ENCODE assay signal across 14 mouse cellular contexts in the genomic region with DNA sequence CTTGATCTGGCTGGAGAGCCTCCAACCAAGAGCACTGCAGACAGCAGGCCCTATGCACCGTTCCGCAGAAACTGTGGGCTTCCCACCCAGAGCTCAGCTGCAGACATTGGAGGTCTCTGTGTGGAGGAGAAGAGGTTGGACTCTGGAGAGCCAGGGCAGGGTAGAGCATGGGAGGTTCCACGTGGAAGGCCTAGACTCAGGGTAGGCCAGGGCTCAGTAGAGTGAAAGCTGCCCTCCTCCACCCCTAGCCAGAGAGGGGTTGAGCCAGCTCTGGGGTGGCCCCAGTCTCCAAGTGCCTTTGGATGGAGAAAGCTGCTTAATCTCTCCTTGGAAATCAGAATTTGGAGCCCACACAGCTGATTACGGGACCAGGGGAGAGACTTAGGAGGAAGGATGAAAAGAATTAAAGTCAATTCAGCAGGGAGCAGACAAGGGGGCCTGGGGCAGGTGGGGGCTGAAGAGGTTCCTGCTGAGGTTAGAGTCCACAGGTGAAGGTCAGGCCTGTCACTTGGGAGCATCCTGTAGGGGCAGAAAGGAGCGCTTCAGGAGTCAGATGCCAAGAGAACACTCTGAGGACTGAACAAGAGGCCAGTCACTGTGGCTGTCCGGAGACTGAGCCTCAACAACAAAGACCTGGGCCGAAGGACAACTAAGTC. TPM values are rescaled to one million over a fixed set of nuclear protein-coding genes. Genes with fewer than 3 reads are reported as not detected.
DNase-seq lines count a peak whose midpoint lies in the region; ATAC-seq and TF ChIP-seq lines count a peak whose summit lies in the region.
"Had no signal": no experiment of that assay in that cellular context is flagged by ENCODE, and none has a peak within 500 bp of the region (broad histone marks: within the 10 kb centered on the region; RNA-seq: fewer than 3 reads in every experiment).

No protein-coding gene starts in this region.

- DNase-seq in gastrocnemius, adult 2 months, result no peak
- no peak for DNase-seq in gastrocnemius, adult 18-20 months (ENCODE audit: low spot score)
- no peak for DNase-seq in kidney, postnatal 0 days (ENCODE audit: low spot score)
- no peak for DNase-seq in kidney, postnatal 10 days
- DNase-seq in spleen, postnatal 36 days (ENCODE audit: low spot score in 2 of 2), result no peak
- DNase-seq in frontal cortex, postnatal 36 days (ENCODE audit: low spot score in 2 of 2), result no peak
- DNase-seq: adrenal gland, postnatal 25 days; B cell, adult 2 months; cerebellum, adult 18-20 months had no signal

- H3K36me3 ChIP-seq in kidney, postnatal 0 days (ENCODE audit: insufficient read depth, low read length), result no peaks in the 10 kb centered on the region
- H3K36me3 ChIP-seq in embryonic facial prominence, embryonic 13.5 days, result no peaks in the 10 kb centered on the region
- H3K36me3 ChIP-seq in limb, embryonic 12.5 days, result no peaks in the 10 kb centered on the region

- peak overlapping the region; percentile 51 for H3K27ac ChIP-seq in gastrocnemius, adult 2 months
- peak overlapping the region; percentile 63; the same call in 1 of the 2 replicates for H3K27ac ChIP-seq in kidney, postnatal 0 days
- H3K27ac ChIP-seq in embryonic facial prominence, embryonic 13.5 days, result peak overlapping the region; percentile 95
- peak overlapping the region; percentile 80 for H3K27ac ChIP-seq in limb, embryonic 12.5 days

- H3K9ac ChIP-seq in kidney, postnatal 0 days (ENCODE audit: low read depth, low read length), result no peak overlapping the region
- H3K9ac ChIP-seq in embryonic facial prominence, embryonic 13.5 days, result 0 out of 2 replicates have a peak overlapping the region, but pooled peaks have one; percentile 51
- H3K9ac ChIP-seq in limb, embryonic 12.5 days (replicated peaks), result no peak overlapping the region

- no peaks in the 10 kb centered on the region for H3K9me3 ChIP-seq in kidney, postnatal 0 days (replicated peaks; ENCODE audit: low read length)
- H3K9me3 ChIP-seq in embryonic facial prominence, embryonic 13.5 days, result no peaks in the 10 kb centered on the region
- H3K9me3 ChIP-seq in limb, embryonic 12.5 days, result no peaks in the 10 kb centered on the region

- H3K4me2 ChIP-seq in kidney, postnatal 0 days (ENCODE audit: low read length), result no peak overlapping the region
- peak overlapping the region; percentile 30 for H3K4me2 ChIP-seq in embryonic facial prominence, embryonic 13.5 days
- H3K4me2 ChIP-seq in limb, embryonic 12.5 days, result 0 out of 2 replicates have a peak overlapping the region, but pooled peaks have one; percentile 4

- 48% methylated on average over 7 of the region's 7 CpGs for WGBS in kidney, postnatal 0 days
- WGBS in embryonic facial prominence, embryonic 13.5 days, result 32% methylated on average over 7 of the region's 7 CpGs
- 64% methylated on average over 7 of the region's 7 CpGs for WGBS in limb, embryonic 12.5 days

- no peaks in the 10 kb centered on the region for H3K27me3 ChIP-seq in kidney, postnatal 0 days (ENCODE audit: insufficient read depth, low read length)
- no peaks in the 10 kb centered on the region; the same call in 1 of the 2 replicates for H3K27me3 ChIP-seq in embryonic facial prominence, embryonic 13.5 days
- H3K27me3 ChIP-seq in limb, embryonic 12.5 days, result no peaks in the 10 kb centered on the region
- H3K27me3 ChIP-seq: Patski had no signal

- no peak overlapping the region for H3K4me3 ChIP-seq in gastrocnemius, adult 2 months
- H3K4me3 ChIP-seq in kidney, postnatal 0 days (replicated peaks; ENCODE audit: low read depth, low read length), result no peak overlapping the region
- no peak overlapping the region for H3K4me3 ChIP-seq in embryonic facial prominence, embryonic 13.5 days
- H3K4me3 ChIP-seq in limb, embryonic 12.5 days (replicated peaks), result no peak overlapping the region
- H3K4me3 ChIP-seq: erythroblast, embryonic 14.5 days; myocyte had no signal

- no peak for TF ChIP-seq CTCF in gastrocnemius, adult 2 months (IDR thresholded peaks at IDR 0.05)
- no peak for TF ChIP-seq CTCF in kidney, postnatal 0 days (IDR thresholded peaks at IDR 0.05; ENCODE audit: low read depth)

- no peak for ATAC-seq in kidney, postnatal 0 days (replicated peaks; ENCODE audit: low FRiP score, low read depth)
- 0 out of 2 replicates have a peak, but pooled peaks have one; percentile 33 for ATAC-seq in embryonic facial prominence, embryonic 13.5 days (ENCODE audit: insufficient number of reproducible peaks, insufficient read depth, low FRiP score, low TSS enrichment, low read depth)
- no peak for ATAC-seq in limb, embryonic 12.5 days (ENCODE audit: insufficient number of reproducible peaks, insufficient read depth, low FRiP score, low TSS enrichment, low read depth)
- ATAC-seq: Patski had no signal

- peaks cover 7% of the 10 kb centered on the region; the same call in 1 of the 2 replicates for H3K4me1 ChIP-seq in kidney, postnatal 0 days (replicated peaks; ENCODE audit: insufficient read depth, low read length)
- peaks cover 40% of the 10 kb centered on the region for H3K4me1 ChIP-seq in embryonic facial prominence, embryonic 13.5 days
- H3K4me1 ChIP-seq in limb, embryonic 12.5 days (replicated peaks), result peaks cover 24% of the 10 kb centered on the region

- intact Hi-C loops in gastrocnemius, adult 2 months (cut with DNase I), result no loop called here

RNA-seq across cellular contexts. Expression of gene Vps8, which starts 45.8 kb away (rescaled TPM):
- total RNA-seq in gastrocnemius, adult 2 months (2021), result 1 to 10 TPM; 7.7 to 7.8 TPM
- 1 to 10 TPM; 7.2 to 9.0 TPM for total RNA-seq in gastrocnemius, adult 18-20 months (2021)
- polyA plus RNA-seq in kidney, postnatal 0 days (2015; fragmentation: Nextera tagmentation; extraction: Ambion mirVana), result 28.8 and 34.4 TPM in 2 replicates
- polyA plus RNA-seq in embryonic facial prominence, embryonic 13.5 days (2015; fragmentation: Nextera tagmentation; extraction: Ambion mirVana), result 10.7 and 13.6 TPM in 2 replicates
- polyA plus RNA-seq in limb, embryonic 12.5 days (2016; fragmentation: Nextera tagmentation; extraction: Ambion mirVana), result 15.9 and 16.3 TPM in 2 replicates
